Mouse (Mus musculus): Measurements from ENCODE around the gene Sco1. TPM values are rescaled to one million over a fixed set of nuclear protein-coding genes. Genes with fewer than 3 reads are reported as not detected.

Gene Sco1
- total and polyA plus RNA-seq, 2 experiments from 2014 or later: 8.2 to 15.8 TPM

DNA sequence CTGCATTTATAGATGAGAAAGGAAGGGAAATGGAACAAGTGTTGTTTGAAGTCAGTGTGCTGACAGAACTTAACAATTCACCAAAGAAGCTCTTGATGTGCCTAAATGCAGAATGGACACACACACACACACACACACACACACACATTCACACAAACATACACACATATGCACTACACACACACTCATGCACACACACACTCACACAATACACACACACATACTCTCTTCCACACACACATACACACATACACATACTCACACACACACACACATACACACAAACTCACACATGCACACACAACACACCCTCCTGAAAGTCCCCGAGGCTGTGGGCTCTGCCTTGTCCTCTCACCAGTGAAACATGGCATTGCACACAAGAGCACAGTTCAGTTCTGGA, 51.8 kb downstream of the Sco1 start:
- WGBS: 38% methylated on average over 1 of the region's 1 CpGs
- DNase-seq (ENCODE audit: low spot score): no peak
- TF ChIP-seq EP300 (IDR thresholded peaks at IDR 0.05; ENCODE audit: low read depth) (no peak), CTCF (IDR thresholded peaks at IDR 0.05; ENCODE audit: low read depth) (no peak)
- no peaks in the 10 kb centered on the region for H3K9me3 ChIP-seq (replicated peaks; ENCODE audit: control insufficient read depth, low read length)
- H3K4me2 ChIP-seq (ENCODE audit: low read depth, low read length): no peak overlapping the region
- peak overlapping the region; percentile 66 for H3K27ac ChIP-seq (ENCODE audit: low read depth)
- H3K4me3 ChIP-seq (ENCODE audit: low read depth, low read length): no peak overlapping the region
- 0 out of 2 replicates have a peak, but pooled peaks cover 2% of the 10 kb centered on the region for H3K4me1 ChIP-seq (ENCODE audit: control insufficient read depth, insufficient read depth)
- H3K27me3 ChIP-seq (ENCODE audit: control insufficient read depth, insufficient read depth, low read length): no peaks in the 10 kb centered on the region
- no peak overlapping the region for H3K9ac ChIP-seq (replicated peaks; ENCODE audit: low read depth, low read length)
- no peaks in the 10 kb centered on the region for H3K36me3 ChIP-seq (replicated peaks; ENCODE audit: control insufficient read depth, insufficient read depth, low read length)
- peak; percentile 45; the same call in 1 of the 2 replicates for ATAC-seq (ENCODE audit: insufficient read depth, low read depth)

DNA sequence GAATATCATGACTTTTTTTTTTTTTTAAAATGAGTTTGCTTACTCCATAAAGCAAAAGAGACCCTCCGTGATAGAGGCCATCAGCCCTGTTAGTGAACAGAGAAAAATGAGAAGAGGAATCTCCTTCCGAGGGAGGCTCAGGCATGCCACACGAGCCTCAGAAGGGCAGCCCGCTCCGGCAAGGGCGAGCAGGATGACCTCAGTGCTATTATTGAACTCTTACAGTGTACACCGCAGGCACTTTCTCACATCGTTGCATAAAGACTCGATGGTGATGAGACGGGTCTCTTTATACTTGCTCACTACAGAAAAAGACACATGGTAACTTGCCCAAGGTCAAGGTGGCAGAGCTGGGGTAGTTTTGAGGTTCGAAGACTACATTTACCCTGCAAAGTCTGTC, 52.2 kb downstream of the Sco1 start:
- no peaks in the 10 kb centered on the region for H3K27me3 ChIP-seq (ENCODE audit: control insufficient read depth, insufficient read depth, low read length)
- peak overlapping the region; percentile 66 for H3K27ac ChIP-seq (ENCODE audit: low read depth)
- no peak for TF ChIP-seq EP300 (IDR thresholded peaks at IDR 0.05; ENCODE audit: low read depth)
- TF ChIP-seq CTCF (IDR thresholded peaks at IDR 0.05; ENCODE audit: low read depth): no peak
- DNase-seq (ENCODE audit: low spot score) (peak; percentile 81), ATAC-seq (ENCODE audit: insufficient read depth, low read depth) (peak; percentile 92)
- H3K4me2 ChIP-seq (ENCODE audit: low read depth, low read length): no peak overlapping the region
- 26% methylated on average over 11 of the region's 11 CpGs for WGBS
- no peaks in the 10 kb centered on the region for H3K9me3 ChIP-seq (replicated peaks; ENCODE audit: control insufficient read depth, low read length)
- H3K4me3 ChIP-seq (ENCODE audit: low read depth, low read length): no peak overlapping the region
- no peaks in the 10 kb centered on the region for H3K36me3 ChIP-seq (replicated peaks; ENCODE audit: control insufficient read depth, insufficient read depth, low read length)
- 0 out of 2 replicates have a peak, but pooled peaks cover 2% of the 10 kb centered on the region for H3K4me1 ChIP-seq (ENCODE audit: control insufficient read depth, insufficient read depth)
- no peak overlapping the region for H3K9ac ChIP-seq (replicated peaks; ENCODE audit: low read depth, low read length)

DNA sequence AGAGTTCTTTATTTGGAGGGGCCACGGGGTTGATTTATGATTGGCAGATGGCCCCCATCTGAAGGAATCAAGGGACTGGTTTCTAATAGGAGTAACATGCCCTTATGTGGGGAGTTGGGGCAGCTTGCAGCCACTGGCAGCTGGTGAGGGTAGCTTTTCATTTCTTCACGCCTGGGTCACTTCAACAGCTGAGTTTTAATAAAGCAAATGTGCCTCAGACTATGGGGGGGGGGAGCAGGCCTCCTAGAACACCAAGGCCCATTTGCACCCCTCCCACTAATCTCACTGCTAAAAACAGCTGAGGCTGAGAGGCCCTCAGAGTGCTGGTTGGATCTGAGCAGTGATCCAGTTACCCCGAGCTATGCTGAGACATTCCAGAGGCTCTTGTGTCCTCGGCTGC, 53.2 kb downstream of the Sco1 start:
- H3K4me3 ChIP-seq (ENCODE audit: low read depth, low read length): no peak overlapping the region
- H3K27ac ChIP-seq (ENCODE audit: low read depth): no peak overlapping the region
- no peaks in the 10 kb centered on the region for H3K27me3 ChIP-seq (ENCODE audit: control insufficient read depth, insufficient read depth, low read length)
- DNase-seq (ENCODE audit: low spot score) (no peak), ATAC-seq (ENCODE audit: insufficient read depth, low read depth) (no peak)
- no peak overlapping the region for H3K4me2 ChIP-seq (ENCODE audit: low read depth, low read length)
- no peaks in the 10 kb centered on the region for H3K9me3 ChIP-seq (replicated peaks; ENCODE audit: control insufficient read depth, low read length)
- H3K4me1 ChIP-seq (ENCODE audit: control insufficient read depth, insufficient read depth): 0 out of 2 replicates have a peak, but pooled peaks cover 2% of the 10 kb centered on the region
- TF ChIP-seq EP300 (IDR thresholded peaks at IDR 0.05; ENCODE audit: low read depth) (no peak), CTCF (IDR thresholded peaks at IDR 0.05; ENCODE audit: low read depth) (no peak)
- 33% methylated on average over 4 of the region's 4 CpGs for WGBS
- no peak overlapping the region for H3K9ac ChIP-seq (replicated peaks; ENCODE audit: low read depth, low read length)
- H3K36me3 ChIP-seq (replicated peaks; ENCODE audit: control insufficient read depth, insufficient read depth, low read length): no peaks in the 10 kb centered on the region

GRCm38 (mm10) chr11:67106973-67107372, 54.5 kb downstream of the Sco1 start:
- DNase-seq (ENCODE audit: low spot score) (no peak), ATAC-seq (ENCODE audit: insufficient read depth, low read depth) (no peak)
- WGBS: 82% methylated on average over 10 of the region's 10 CpGs
- Histone ChIP-seq H3K27me3 (ENCODE audit: control insufficient read depth, insufficient read depth, low read length) (no peaks in the 10 kb centered on the region), H3K36me3 (replicated peaks; ENCODE audit: control insufficient read depth, insufficient read depth, low read length) (no peaks in the 10 kb centered on the region), H3K4me3 (ENCODE audit: low read depth, low read length) (no peak overlapping the region), H3K4me2 (ENCODE audit: low read depth, low read length) (no peak overlapping the region), H3K27ac (ENCODE audit: low read depth) (no peak overlapping the region), H3K9ac (replicated peaks; ENCODE audit: low read depth, low read length) (no peak overlapping the region), H3K9me3 (replicated peaks; ENCODE audit: control insufficient read depth, low read length) (no peaks in the 10 kb centered on the region), H3K4me1 (ENCODE audit: control insufficient read depth, insufficient read depth) (0 out of 2 replicates have a peak, but pooled peaks cover 2% of the 10 kb centered on the region)
- no peak for TF ChIP-seq EP300 (IDR thresholded peaks at IDR 0.05; ENCODE audit: low read depth)
- no peak for TF ChIP-seq CTCF (IDR thresholded peaks at IDR 0.05; ENCODE audit: low read depth)

- H3K27me3 ChIP-seq (ENCODE audit: control insufficient read depth, insufficient read depth, low read length): no peaks in the 10 kb centered on the region
- H3K4me3 ChIP-seq (ENCODE audit: low read depth, low read length): no peak overlapping the region
- no peaks in the 10 kb centered on the region for H3K36me3 ChIP-seq (replicated peaks; ENCODE audit: control insufficient read depth, insufficient read depth, low read length)
- H3K9ac ChIP-seq (replicated peaks; ENCODE audit: low read depth, low read length): no peak overlapping the region
- TF ChIP-seq CTCF (IDR thresholded peaks at IDR 0.05; ENCODE audit: low read depth): peak; percentile 84
- TF ChIP-seq EP300 (IDR thresholded peaks at IDR 0.05; ENCODE audit: low read depth): no peak
- ATAC-seq (ENCODE audit: insufficient read depth, low read depth): peak; percentile 20; the same call in 1 of the 2 replicates
- no peak overlapping the region for H3K4me2 ChIP-seq (ENCODE audit: low read depth, low read length)
- 28% methylated on average over 5 of the region's 5 CpGs for WGBS
- no peak for DNase-seq (ENCODE audit: low spot score)
- no peaks in the 10 kb centered on the region for H3K4me1 ChIP-seq (ENCODE audit: control insufficient read depth, insufficient read depth)
- no peak overlapping the region for H3K27ac ChIP-seq (ENCODE audit: low read depth)
- H3K9me3 ChIP-seq (replicated peaks; ENCODE audit: control insufficient read depth, low read length): no peaks in the 10 kb centered on the region
Measured at GRCm38 (mm10) chr11:67110168-67110948, 57.9 kb downstream of the Sco1 start.

All from heart, postnatal 0 days (tissue).